Mouse (Mus musculus) gastrocnemius, adult 18-20 months (tissue): ENCODE measurements around the gene Gm17622. TPM values are rescaled to one million over a fixed set of nuclear protein-coding genes. Genes with fewer than 3 reads are reported as not detected.

ENCODE experiments used
- DNase-seq: peaks from one replicate; pipeline ENCODE4 v3.0.0; 2021; ENCODE audit warnings: low spot score
- total RNA-seq, 2 experiments: library from RNA; stranded (reverse); gene quantifications; 2 replicates each; pipeline ENCODE4 v1.2.3; 2021

Gm17622 gene
- total RNA-seq, 2 experiments from 2014 or later: not detected

DNA sequence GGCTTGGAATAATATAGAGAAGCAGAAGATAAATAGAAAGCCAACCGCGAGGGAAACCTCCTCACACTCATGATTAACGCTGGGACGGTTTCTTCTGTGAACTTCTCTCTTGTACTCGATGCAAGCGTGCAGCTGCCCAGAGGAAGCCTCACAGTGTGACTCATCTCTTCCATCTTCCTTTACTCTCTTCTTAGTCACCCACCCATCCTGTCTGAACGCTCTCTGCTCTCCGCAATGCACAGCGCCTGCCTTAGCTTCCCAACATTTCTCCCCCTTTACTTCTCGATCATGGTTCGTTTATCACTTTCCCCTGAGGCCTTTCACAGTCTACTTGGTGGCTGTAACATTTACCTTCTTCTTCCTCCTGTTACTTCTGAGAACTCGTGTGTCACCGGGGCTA, 20.1 kb downstream of the Gm17622 start:
- peak; percentile 43 for DNase-seq

DNA sequence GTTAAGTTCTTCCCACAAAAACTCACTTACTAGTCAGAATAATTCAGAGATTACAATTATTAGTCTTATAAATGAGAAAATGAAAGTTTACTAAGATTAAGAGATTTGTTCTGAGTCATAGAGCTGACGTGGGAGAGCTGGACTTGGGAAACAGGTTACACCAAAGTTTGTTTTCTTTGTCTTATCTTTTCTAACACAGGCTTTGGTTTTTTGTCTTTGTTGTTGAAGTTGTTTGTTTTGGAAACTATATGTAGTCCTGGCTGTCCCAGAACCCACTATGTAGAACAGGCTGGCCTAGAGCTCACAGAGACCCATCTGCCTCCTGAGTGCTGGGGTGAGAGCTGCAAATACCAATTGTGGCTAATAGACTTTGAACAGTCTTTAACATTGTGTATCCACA, 20.7 kb downstream of the Gm17622 start:
- DNase-seq: no peak

- no peak for DNase-seq
Observed at GRCm38 (mm10) chr13:96511893-96512292, 21.4 kb downstream of the Gm17622 start.

DNA sequence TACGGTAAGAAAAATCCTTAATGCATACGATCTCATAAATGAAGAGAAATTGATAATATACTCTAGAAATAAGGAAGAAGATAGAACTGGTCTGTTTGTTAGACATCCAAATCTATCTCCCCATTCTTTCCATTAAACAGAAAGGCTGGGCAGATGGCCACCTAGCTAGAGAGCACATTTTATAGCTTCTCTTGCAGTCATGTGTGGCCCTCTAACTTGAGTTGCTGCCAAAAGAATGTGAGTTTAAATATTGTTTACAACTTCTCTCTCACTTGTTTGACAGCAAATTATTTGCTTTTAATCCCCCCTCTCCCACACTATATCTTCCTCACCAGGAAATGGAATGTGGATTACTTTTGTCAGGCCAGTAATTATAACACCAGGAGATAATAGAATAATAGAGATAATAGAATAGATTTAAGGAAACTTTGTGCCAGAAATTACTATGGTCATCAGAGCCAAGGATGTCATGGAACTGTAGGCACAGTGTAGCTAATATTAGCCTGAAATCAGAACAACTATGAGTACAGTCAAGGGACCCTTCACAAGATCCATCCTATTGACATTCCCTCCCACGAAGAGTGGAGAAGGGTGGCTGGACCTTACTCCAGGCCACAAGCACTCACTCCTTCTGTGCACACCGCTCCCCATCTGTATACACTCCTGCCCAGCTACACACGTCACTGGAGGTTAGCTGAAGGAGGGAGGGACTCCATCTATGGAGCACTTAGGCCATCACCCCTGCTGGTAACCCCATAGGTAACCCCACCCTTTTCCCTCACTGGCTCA, 23.8 kb downstream of the Gm17622 start:
- DNase-seq: no peak

DNA sequence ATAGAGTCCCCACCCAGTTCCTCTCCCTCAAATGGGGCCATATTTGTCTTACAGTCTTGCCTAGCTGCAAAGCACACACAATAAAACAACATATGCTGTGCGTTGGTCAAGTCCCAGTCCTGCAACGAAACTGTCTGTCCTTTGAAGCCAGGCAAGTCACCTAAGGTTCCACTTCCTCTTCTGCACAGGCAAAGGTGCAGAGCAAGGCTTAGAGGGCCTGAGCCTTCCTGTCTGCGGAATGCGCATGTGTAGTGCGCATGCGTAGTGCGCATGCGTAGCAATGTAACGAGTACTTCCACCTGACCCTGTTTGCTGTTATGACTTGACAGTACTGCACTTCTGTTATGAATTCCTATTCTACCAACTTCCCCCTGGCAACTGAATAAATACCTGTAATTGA, 25.7 kb downstream of the Gm17622 start:
- DNase-seq: no peak

DNA sequence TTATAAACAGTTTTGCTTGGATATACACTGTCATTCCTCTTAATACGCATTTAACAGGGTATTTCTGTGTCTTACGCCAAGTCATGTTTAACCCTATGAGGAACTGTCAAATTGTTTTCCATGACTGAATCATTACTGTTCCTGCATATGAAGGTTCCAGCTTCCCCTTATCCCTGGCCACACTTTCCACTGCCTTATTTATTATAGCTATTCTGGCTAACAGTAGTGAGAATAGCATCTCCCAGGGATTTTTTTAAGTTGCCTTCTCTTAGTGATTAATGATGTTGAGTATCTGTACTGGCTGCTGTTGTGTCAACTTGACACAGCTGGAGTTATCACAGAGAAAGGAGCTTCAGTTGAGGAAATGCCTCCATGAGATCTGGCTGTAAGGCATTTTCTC, 26.8 kb downstream of the Gm17622 start:
- no peak for DNase-seq

- no peak for DNase-seq
Observed at GRCm38 (mm10) chr13:96521294-96521693, 30.8 kb downstream of the Gm17622 start.

- no peak for DNase-seq
Observed at GRCm38 (mm10) chr13:96527022-96527421, 36.5 kb downstream of the Gm17622 start.

DNA sequence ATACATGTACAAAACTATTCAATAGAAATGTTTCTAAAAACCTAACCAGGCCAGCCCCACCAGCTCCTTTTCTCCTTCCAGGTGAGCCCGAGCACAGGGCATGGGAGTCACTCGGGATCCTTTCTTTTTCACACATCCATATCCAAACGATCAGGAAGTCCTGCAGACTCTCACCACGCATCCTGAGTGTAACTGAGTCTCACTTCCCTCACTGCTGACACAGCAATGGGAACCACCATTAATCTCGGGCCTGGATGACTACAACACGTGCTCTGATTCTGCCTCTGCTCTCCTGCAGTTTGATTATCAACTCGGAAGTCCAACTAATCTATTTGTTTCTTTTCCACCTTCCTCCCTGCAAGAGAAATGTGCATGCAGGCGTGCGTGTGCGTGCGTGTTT, 37.3 kb downstream of the Gm17622 start:
- no peak for DNase-seq

DNA sequence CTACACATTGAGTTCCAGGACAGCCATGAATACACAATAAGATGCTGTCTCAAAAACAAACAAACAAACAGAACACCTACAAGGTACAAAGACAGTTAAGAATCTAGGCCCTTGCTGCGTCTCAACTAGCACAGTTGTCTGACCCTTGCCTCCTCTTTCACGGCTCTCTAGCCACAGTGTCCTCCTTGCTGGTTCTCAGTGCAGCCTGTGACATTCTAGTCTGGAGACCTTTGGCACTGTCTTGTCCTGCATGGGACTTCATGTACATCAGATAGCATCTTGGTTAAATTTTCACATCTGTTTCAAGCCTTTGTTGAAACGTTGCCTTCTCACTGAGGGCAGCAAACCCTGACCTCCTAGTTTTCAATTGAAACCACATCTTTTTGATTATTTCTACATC, 38.2 kb downstream of the Gm17622 start:
- no peak for DNase-seq

DNA sequence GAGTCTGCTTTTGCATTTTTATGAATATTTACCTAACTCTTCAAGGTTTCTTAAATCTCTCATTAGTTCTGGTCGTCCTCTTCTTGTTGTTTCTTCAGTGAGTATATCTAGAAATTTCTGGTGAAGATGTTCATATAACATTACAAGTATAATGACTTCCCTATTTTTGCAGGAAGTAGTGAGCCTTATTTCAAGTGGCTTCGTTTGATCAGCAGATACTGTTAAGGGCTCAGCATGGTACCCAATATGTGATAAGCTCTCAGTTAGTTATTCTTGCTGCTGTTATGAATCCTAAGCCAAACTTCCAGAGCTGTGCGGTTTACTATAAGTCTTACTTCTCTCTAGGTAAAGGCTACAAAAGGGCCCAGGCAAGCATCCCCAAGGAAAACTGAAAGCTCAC, 39.0 kb downstream of the Gm17622 start:
- no peak for DNase-seq

DNA sequence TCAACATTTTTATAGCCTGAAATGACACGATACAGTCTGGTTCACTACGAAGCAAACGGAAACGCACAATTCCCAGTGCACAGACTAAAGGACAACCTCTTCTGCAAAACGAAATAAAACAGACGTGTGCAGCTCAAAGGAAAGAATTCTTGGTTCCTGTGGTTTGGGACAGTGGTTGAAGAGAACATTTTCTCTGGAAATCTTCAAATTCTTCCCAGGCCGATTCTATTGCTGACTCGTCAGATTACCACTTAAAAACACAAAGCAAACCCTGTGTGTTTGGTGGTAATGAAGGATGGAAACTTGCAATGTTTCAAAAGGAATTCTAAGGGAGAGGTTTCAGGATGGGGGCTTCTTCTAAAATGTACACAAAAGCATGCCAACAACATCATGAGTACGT, 39.5 kb downstream of the Gm17622 start:
- no peak for DNase-seq

- peak; percentile 14 for DNase-seq
Observed at GRCm38 (mm10) chr13:96532176-96532575, 41.6 kb downstream of the Gm17622 start.

DNA sequence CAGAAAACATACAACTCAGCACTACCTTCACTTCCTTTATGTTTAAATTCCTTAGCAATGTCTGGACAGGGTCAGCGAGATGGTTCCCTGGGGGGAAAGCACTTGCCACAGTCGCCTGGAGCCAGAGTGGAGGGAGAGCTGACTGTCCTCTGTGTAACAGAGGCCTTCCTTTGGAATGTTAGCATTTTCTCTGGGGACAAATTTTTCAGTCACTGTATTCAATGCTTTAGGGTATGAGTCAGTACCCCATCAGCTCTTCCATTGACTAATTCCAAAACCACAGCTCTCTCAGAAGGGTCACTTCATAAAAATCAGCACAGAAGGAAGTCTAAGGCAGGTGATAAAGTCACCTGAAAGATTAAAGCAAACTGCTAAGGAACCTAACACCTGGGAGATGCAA, 43.2 kb downstream of the Gm17622 start:
- no peak for DNase-seq

GRCm38 (mm10) chr13:96536821-96537572, 46.5 kb downstream of the Gm17622 start:
- DNase-seq: no peak

- no peak for DNase-seq
Observed at GRCm38 (mm10) chr13:96538103-96538502, 47.6 kb downstream of the Gm17622 start.

Other genes starting within 250 kb of the Gm17622 start
- 1 to 10 TPM; 5.3 to 5.5 TPM for gene Poc5, start 102.4 kb upstream of the Gm17622 start, total RNA-seq
- under 1 TPM in 1 of 2 experiments, not detected in 1; 0.52 TPM for gene Ankdd1b, start 19.5 kb upstream of the Gm17622 start, total RNA-seq
- 1 to 10 TPM; 4.9 to 5.2 TPM for gene Polk, start 51.8 kb downstream of the Gm17622 start, total RNA-seq
- 10 to 100 TPM; 40.3 to 41.8 TPM for gene Col4a3bp, start 51.9 kb downstream of the Gm17622 start, total RNA-seq
- 1 to 10 TPM; 3.5 to 5.1 TPM for gene Hmgcr, start 180.2 kb downstream of the Gm17622 start, total RNA-seq